Mouse (Mus musculus) E14TG2a.4 (cell line): Measurements from ENCODE around the gene Glis3.

Experiments
- CTCF ChIP-seq: conservative IDR thresholded peaks from 2 replicates; pipeline ENCODE4 v1.5.1; 2014; ENCODE audit warnings: low read length
- NANOG ChIP-seq: IDR thresholded peaks from 2 replicates; pipeline ENCODE4 v1.6.1; 2014; ENCODE audit warnings: borderline replicate concordance, low read length, mixed read lengths
- POU5F1 ChIP-seq: IDR thresholded peaks from 2 replicates; pipeline ENCODE4 v1.6.1; 2014; ENCODE audit warnings: low read length, borderline replicate concordance

DNA sequence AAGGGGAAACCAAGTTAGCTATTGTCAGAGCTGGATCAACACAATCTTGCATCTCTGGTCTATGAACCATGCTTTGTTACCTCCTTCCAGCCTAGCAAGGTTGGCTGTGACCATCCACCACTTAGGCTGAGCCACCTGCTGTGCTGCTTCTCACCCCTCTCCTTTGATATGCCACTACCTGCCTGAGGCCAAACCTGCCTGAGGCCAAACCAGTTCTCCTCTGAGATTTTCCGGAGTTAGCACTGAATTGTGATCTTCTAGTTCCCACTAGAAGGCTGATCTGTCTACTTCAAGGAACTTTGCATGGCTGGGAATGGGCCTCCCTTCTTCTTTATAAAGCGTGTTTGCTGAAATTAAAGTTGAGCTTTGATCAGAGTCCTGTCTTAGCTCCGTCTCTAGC lies 448.4 kb downstream of the Glis3 start:
- no peak for TF ChIP-seq CTCF
- no peak for TF ChIP-seq NANOG
- no peak for TF ChIP-seq POU5F1
